Mouse (Mus musculus): ENCODE results near the gene Fos. TPM values are rescaled to one million over a fixed set of nuclear protein-coding genes. Genes with fewer than 3 reads are reported as not detected.

Gene Fos
- polyA plus RNA-seq (2012; rRNA removed): 1.9 and 2.0 TPM in 2 replicates

GRCm38 (mm10) chr12:85473481-85474297 is at the start of gene Fos:
Gene Fos, plus strand, starts transcription at chr12:85473890.
- no peak for TF ChIP-seq CTCF (IDR thresholded peaks at IDR 0.05; ENCODE audit: borderline replicate concordance, extremely low read depth, insufficient read depth, insufficient read length)
- peak; percentile 58; the same call in 1 of the 2 replicates for TF ChIP-seq POLR2A (IDR thresholded peaks at IDR 0.05; ENCODE audit: borderline replicate concordance, extremely low read depth, insufficient read depth, insufficient read length, poor library complexity, severe bottlenecking)
- peak; percentile 94 for DNase-seq (ENCODE audit: low read depth)

GRCm38 (mm10) chr12:85425721-85426120 is 48.0 kb upstream of the Fos start:
- TF ChIP-seq POLR2A (IDR thresholded peaks at IDR 0.05; ENCODE audit: borderline replicate concordance, extremely low read depth, insufficient read depth, insufficient read length, poor library complexity, severe bottlenecking) (no peak), CTCF (IDR thresholded peaks at IDR 0.05; ENCODE audit: borderline replicate concordance, extremely low read depth, insufficient read depth, insufficient read length) (no peak)

GRCm38 (mm10) chr12:85426126-85426525 is 47.6 kb upstream of the Fos start:
- DNase-seq (ENCODE audit: low read depth): peak; percentile 28

More at GRCm38 (mm10) chr12:85425721-85426120, 48.0 kb upstream of the Fos start:
- DNase-seq (ENCODE audit: low read depth): no peak

GRCm38 (mm10) chr12:85427802-85428201 is 45.9 kb upstream of the Fos start:
- TF ChIP-seq CTCF (IDR thresholded peaks at IDR 0.05; ENCODE audit: borderline replicate concordance, extremely low read depth, insufficient read depth, insufficient read length) (no peak), POLR2A (IDR thresholded peaks at IDR 0.05; ENCODE audit: borderline replicate concordance, extremely low read depth, insufficient read depth, insufficient read length, poor library complexity, severe bottlenecking) (no peak)
- no peak for DNase-seq (ENCODE audit: low read depth)

More at GRCm38 (mm10) chr12:85426126-85426525, 47.6 kb upstream of the Fos start:
- no peak for TF ChIP-seq CTCF (IDR thresholded peaks at IDR 0.05; ENCODE audit: borderline replicate concordance, extremely low read depth, insufficient read depth, insufficient read length)
- no peak for TF ChIP-seq POLR2A (IDR thresholded peaks at IDR 0.05; ENCODE audit: borderline replicate concordance, extremely low read depth, insufficient read depth, insufficient read length, poor library complexity, severe bottlenecking)

GRCm38 (mm10) chr12:85429999-85430398 is 43.7 kb upstream of the Fos start:
- no peak for TF ChIP-seq CTCF (IDR thresholded peaks at IDR 0.05; ENCODE audit: borderline replicate concordance, extremely low read depth, insufficient read depth, insufficient read length)
- TF ChIP-seq POLR2A (IDR thresholded peaks at IDR 0.05; ENCODE audit: borderline replicate concordance, extremely low read depth, insufficient read depth, insufficient read length, poor library complexity, severe bottlenecking): no peak
- DNase-seq (ENCODE audit: low read depth): no peak

- no peak for DNase-seq (ENCODE audit: low read depth)
- TF ChIP-seq CTCF (IDR thresholded peaks at IDR 0.05; ENCODE audit: borderline replicate concordance, extremely low read depth, insufficient read depth, insufficient read length): 0 out of 2 replicates have a peak, but pooled peaks have one; percentile 13
- no peak for TF ChIP-seq POLR2A (IDR thresholded peaks at IDR 0.05; ENCODE audit: borderline replicate concordance, extremely low read depth, insufficient read depth, insufficient read length, poor library complexity, severe bottlenecking)
Observed at GRCm38 (mm10) chr12:85430434-85430833, 43.3 kb upstream of the Fos start.

- TF ChIP-seq CTCF (IDR thresholded peaks at IDR 0.05; ENCODE audit: borderline replicate concordance, extremely low read depth, insufficient read depth, insufficient read length) (no peak), POLR2A (IDR thresholded peaks at IDR 0.05; ENCODE audit: borderline replicate concordance, extremely low read depth, insufficient read depth, insufficient read length, poor library complexity, severe bottlenecking) (no peak)
- no peak for DNase-seq (ENCODE audit: low read depth)
Observed at GRCm38 (mm10) chr12:85433850-85434249, 39.8 kb upstream of the Fos start.

GRCm38 (mm10) chr12:85434526-85434925 is 39.2 kb upstream of the Fos start:
- no peak for DNase-seq (ENCODE audit: low read depth)
- TF ChIP-seq CTCF (IDR thresholded peaks at IDR 0.05; ENCODE audit: borderline replicate concordance, extremely low read depth, insufficient read depth, insufficient read length) (no peak), POLR2A (IDR thresholded peaks at IDR 0.05; ENCODE audit: borderline replicate concordance, extremely low read depth, insufficient read depth, insufficient read length, poor library complexity, severe bottlenecking) (no peak)

- peak; percentile 95 for DNase-seq (ENCODE audit: low read depth)
- TF ChIP-seq CTCF (IDR thresholded peaks at IDR 0.05; ENCODE audit: borderline replicate concordance, extremely low read depth, insufficient read depth, insufficient read length) (no peak), POLR2A (IDR thresholded peaks at IDR 0.05; ENCODE audit: borderline replicate concordance, extremely low read depth, insufficient read depth, insufficient read length, poor library complexity, severe bottlenecking) (no peak)
Observed at GRCm38 (mm10) chr12:85436021-85436621, 37.6 kb upstream of the Fos start.

GRCm38 (mm10) chr12:85437172-85437876 is 36.4 kb upstream of the Fos start:
- DNase-seq (ENCODE audit: low read depth): peak; percentile 87
- TF ChIP-seq CTCF (IDR thresholded peaks at IDR 0.05; ENCODE audit: borderline replicate concordance, extremely low read depth, insufficient read depth, insufficient read length) (peak; percentile 14; the same call in 1 of the 2 replicates), POLR2A (IDR thresholded peaks at IDR 0.05; ENCODE audit: borderline replicate concordance, extremely low read depth, insufficient read depth, insufficient read length, poor library complexity, severe bottlenecking) (no peak)

GRCm38 (mm10) chr12:85443456-85443855 is 30.2 kb upstream of the Fos start:
- TF ChIP-seq POLR2A (IDR thresholded peaks at IDR 0.05; ENCODE audit: borderline replicate concordance, extremely low read depth, insufficient read depth, insufficient read length, poor library complexity, severe bottlenecking): no peak
- no peak for TF ChIP-seq CTCF (IDR thresholded peaks at IDR 0.05; ENCODE audit: borderline replicate concordance, extremely low read depth, insufficient read depth, insufficient read length)
- no peak for DNase-seq (ENCODE audit: low read depth)
